Mouse (Mus musculus) limb, embryonic 14.5 days (tissue): ENCODE data around the gene Tmeff1. TPM values are rescaled to one million over a fixed set of nuclear protein-coding genes. Genes with fewer than 3 reads are reported as not detected.

ENCODE experiments used
- ATAC-seq: fragments of 200-750 bp; cut with Nextera tagmentation; 2 replicates; pipeline ENCODE4 v1.8.0; 2017; ENCODE audit warnings: low read depth, moderate number of reproducible peaks, moderate TSS enrichment; ENCODE audit not compliant: low FRiP score
- DNase-seq: peaks from one replicate; pipeline ENCODE4 v3.0.0-alpha.2; 2015; ENCODE audit warnings: low spot score
- H3K27ac ChIP-seq: fragments of 300-500 bp; sonication (generic); replicated peaks from 2 replicates; pipeline ENCODE4 v1.5.1; 2014; ENCODE audit warnings: low read depth, mild to moderate bottlenecking, low read length, moderate library complexity, mixed read lengths
- H3K27me3 ChIP-seq: fragments of 300-500 bp; sonication (generic); 2 replicates; pipeline ENCODE4 v1.6.1; 2014; ENCODE audit warnings: low read length, mixed read lengths; ENCODE audit not compliant: control insufficient read depth, insufficient read depth
- H3K36me3 ChIP-seq: fragments of 300-500 bp; sonication (generic); 2 replicates; pipeline ENCODE4 v1.6.1; 2014; ENCODE audit warnings: mild to moderate bottlenecking, low read length, moderate library complexity, mixed read lengths; ENCODE audit not compliant: control insufficient read depth, insufficient read depth
- H3K4me1 ChIP-seq: fragments of 300-500 bp; sonication (generic); 2 replicates; pipeline ENCODE4 v1.6.1; 2014; ENCODE audit warnings: antibody characterized with exemption, low read length, mixed read lengths; ENCODE audit not compliant: control insufficient read depth, insufficient read depth
- H3K4me2 ChIP-seq: fragments of 300-500 bp; sonication (generic); replicated peaks from 2 replicates; pipeline ENCODE4 v1.6.1; 2014; ENCODE audit warnings: low read depth, mild to moderate bottlenecking, low read length, moderate library complexity; ENCODE audit not compliant: severe bottlenecking
- H3K4me3 ChIP-seq: fragments of 300-500 bp; sonication (generic); replicated peaks from 2 replicates; pipeline ENCODE4 v1.5.1; 2014; ENCODE audit warnings: low read length
- H3K9ac ChIP-seq: fragments of 300-500 bp; sonication (generic); 2 replicates; pipeline ENCODE4 v1.6.1; 2014; ENCODE audit warnings: mild to moderate bottlenecking, low read depth, low read length, moderate library complexity; ENCODE audit not compliant: severe bottlenecking
- H3K9me3 ChIP-seq: fragments of 300-500 bp; sonication (generic); 2 replicates; pipeline ENCODE4 v1.6.1; 2016; ENCODE audit warnings: low read length; ENCODE audit not compliant: control insufficient read depth
- POLR2A ChIP-seq: fragments of 200-500 bp; IDR thresholded peaks from 2 replicates; pipeline ENCODE4 v1.8.0; 2012; ENCODE audit warnings: inconsistent platforms, mild to moderate bottlenecking, moderate library complexity, borderline replicate concordance; ENCODE audit not compliant: insufficient read depth, insufficient read length; ENCODE audit errors: extremely low read depth
- WGBS: fragments of 180-500 bp; shearing (Covaris S2); extraction: QIAGEN DNeasy Blood & Tissue Kit; methylation state at CpG from one replicate; pipeline ENCODE4 v1.1.7; 2014; 5-methylcytosine and 5-hydroxymethylcytosine counted together
- polyA plus RNA-seq, 2 experiments: library from polyadenylated mRNA; depleted of rRNA in 1 of 2; stranded (reverse) in 1 of 2; unstranded in 1 of 2; fragments of >200 nt; fragmentation: Nextera tagmentation in 1 of 2; extraction: Ambion mirVana in 1 of 2; gene quantifications; 2 replicates each; pipeline versions ENCODE4 v1.2.1 to v1.2.3; 2012 to 2014

Gene Tmeff1
- polyA plus RNA-seq, 2 experiments = 55.4 to 71.7 TPM

- Histone ChIP-seq H3K36me3 (peaks cover 29% of the 10 kb centered on the region), H3K4me1 (no peaks in the 10 kb centered on the region), H3K27me3 (no peaks in the 10 kb centered on the region), H3K27ac (no peak overlapping the region), H3K4me3 (no peak overlapping the region), H3K9me3 (no peaks in the 10 kb centered on the region), H3K4me2 (no peak overlapping the region), H3K9ac (no peak overlapping the region)
- DNase-seq (no peak), ATAC-seq (no peak)
- WGBS = 92% methylated on average over 6 of the region's 6 CpGs
- no peak for TF ChIP-seq POLR2A
These were observed 37.3 kb downstream of the Tmeff1 start for GRCm38 (mm10) chr4:48622246-48622645.

DNA sequence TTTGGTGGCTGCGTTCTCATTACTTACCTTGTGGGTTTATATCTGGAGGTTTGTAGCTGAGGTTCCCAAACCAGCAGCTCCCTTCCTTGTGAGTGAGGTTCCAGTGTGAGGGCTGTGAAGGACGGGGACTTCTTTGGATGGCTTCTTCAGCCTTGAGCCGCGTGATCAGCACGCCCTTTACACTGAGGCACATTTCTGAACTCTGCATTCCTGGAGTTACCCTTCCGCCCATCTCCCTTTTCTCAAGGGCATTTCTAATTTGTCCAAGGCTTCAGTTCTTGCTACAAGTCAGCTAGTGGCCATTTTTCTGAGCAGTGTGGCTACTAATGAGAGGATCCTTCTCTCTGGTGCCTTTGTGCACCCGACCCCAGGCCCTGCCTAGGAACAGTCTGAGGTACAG is 38.0 kb downstream of the Tmeff1 start:
- no peaks in the 10 kb centered on the region for H3K27me3 ChIP-seq
- ATAC-seq = no peak
- H3K9me3 ChIP-seq = no peaks in the 10 kb centered on the region
- no peaks in the 10 kb centered on the region for H3K4me1 ChIP-seq
- H3K27ac ChIP-seq = no peak overlapping the region
- 97% methylated on average over 7 of the region's 7 CpGs for WGBS
- H3K36me3 ChIP-seq = peaks cover 25% of the 10 kb centered on the region
- DNase-seq = no peak
- no peak overlapping the region for H3K4me2 ChIP-seq
- H3K4me3 ChIP-seq = no peak overlapping the region
- no peak for TF ChIP-seq POLR2A
- H3K9ac ChIP-seq = no peak overlapping the region

DNA sequence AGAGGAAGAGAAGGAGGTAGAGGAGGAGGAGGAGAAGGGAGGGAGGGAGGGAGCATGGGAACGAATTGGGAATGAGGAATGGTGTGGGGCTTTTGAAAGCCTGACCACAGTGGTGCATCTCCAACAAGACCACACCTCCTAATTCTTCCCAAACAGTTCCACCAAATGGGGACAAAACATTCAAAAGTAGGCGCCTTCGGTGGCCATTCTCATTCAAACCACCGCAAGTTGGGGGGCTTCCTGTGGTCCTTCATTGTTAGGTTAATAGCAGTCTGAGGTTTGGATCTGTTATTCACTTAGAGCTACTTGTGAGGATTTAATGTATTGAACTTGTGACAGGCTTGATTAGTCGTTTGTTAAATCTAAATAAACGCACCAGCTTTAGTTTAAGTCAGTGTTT is 40.0 kb downstream of the Tmeff1 start:
- no peaks in the 10 kb centered on the region for H3K9me3 ChIP-seq
- WGBS = 86% methylated on average over 6 of the region's 6 CpGs

DNA sequence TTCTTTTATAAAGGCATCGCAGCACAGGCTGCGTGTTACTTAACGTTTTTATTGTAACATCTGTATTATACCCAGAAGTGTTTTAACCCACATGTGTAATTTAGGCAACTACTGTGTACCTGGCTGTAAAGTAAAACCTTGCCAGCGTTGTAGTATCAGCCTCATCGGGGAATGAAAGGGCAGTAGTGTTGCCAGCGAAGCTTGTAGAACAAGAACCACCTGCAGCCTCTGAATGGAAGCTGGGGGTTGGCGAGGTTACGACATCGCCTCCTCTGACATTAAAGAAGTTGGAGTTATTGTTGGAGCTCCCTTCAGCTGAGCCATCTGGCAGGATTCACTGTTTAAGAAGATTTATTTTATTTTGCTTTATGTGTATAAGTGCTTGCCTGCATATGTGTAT is 40.9 kb downstream of the Tmeff1 start:
- no peak for ATAC-seq
- Histone ChIP-seq H3K4me2 (no peak overlapping the region), H3K27ac (no peak overlapping the region), H3K27me3 (no peaks in the 10 kb centered on the region), H3K9ac (no peak overlapping the region), H3K36me3 (peaks cover 28% of the 10 kb centered on the region), H3K9me3 (no peaks in the 10 kb centered on the region), H3K4me1 (no peaks in the 10 kb centered on the region), H3K4me3 (no peak overlapping the region)
- no peak for DNase-seq
- 51% methylated on average over 9 of the region's 9 CpGs for WGBS
- no peak for TF ChIP-seq POLR2A

More for the DNA sequence above, 40.0 kb downstream of the Tmeff1 start:
- peaks cover 31% of the 10 kb centered on the region for H3K36me3 ChIP-seq
- H3K27ac ChIP-seq = no peak overlapping the region
- H3K27me3 ChIP-seq = no peaks in the 10 kb centered on the region
- no peak for ATAC-seq
- H3K4me1 ChIP-seq = no peaks in the 10 kb centered on the region
- H3K4me2 ChIP-seq = no peak overlapping the region
- TF ChIP-seq POLR2A = no peak
- no peak overlapping the region for H3K4me3 ChIP-seq
- no peak overlapping the region for H3K9ac ChIP-seq
- no peak for DNase-seq

DNA sequence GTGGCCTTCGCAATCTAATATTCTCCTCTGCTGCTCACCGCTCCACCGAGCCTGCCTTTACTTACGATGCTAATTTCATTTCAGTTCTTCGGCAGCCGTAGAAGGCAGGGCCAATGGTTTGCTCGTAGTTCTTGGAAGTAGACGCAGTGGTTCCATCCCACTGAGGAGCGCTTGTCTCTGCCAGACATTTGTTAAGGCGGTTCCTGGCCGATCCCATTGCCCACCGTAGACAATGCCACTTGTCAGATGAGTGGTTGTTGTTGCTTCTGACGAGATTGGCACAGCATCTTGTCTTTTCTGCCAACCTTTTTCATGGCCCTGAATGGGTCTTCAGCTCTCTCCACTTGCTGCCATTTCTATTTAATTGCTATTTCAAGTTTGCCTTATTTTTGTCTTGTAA is 44.5 kb downstream of the Tmeff1 start:
- Histone ChIP-seq H3K4me2 (no peak overlapping the region), H3K9me3 (no peaks in the 10 kb centered on the region), H3K4me3 (no peak overlapping the region), H3K27me3 (no peaks in the 10 kb centered on the region), H3K4me1 (no peaks in the 10 kb centered on the region), H3K9ac (no peak overlapping the region), H3K27ac (no peak overlapping the region), H3K36me3 (peaks cover 30% of the 10 kb centered on the region)
- DNase-seq (no peak), ATAC-seq (no peak)
- TF ChIP-seq POLR2A = no peak
- 98% methylated on average over 13 of the region's 13 CpGs for WGBS

GRCm38 (mm10) chr4:48633529-48633928 is 48.6 kb downstream of the Tmeff1 start:
- ATAC-seq = no peak
- H3K9me3 ChIP-seq = no peaks in the 10 kb centered on the region
- no peak for TF ChIP-seq POLR2A
- DNase-seq = no peak
- no peaks in the 10 kb centered on the region for H3K27me3 ChIP-seq
- H3K4me2 ChIP-seq = no peak overlapping the region
- 65% methylated on average over 6 of the region's 6 CpGs for WGBS
- peaks cover 47% of the 10 kb centered on the region for H3K36me3 ChIP-seq
- no peaks in the 10 kb centered on the region for H3K4me1 ChIP-seq
- H3K9ac ChIP-seq = no peak overlapping the region
- no peak overlapping the region for H3K27ac ChIP-seq
- no peak overlapping the region for H3K4me3 ChIP-seq
